Mouse (Mus musculus) liver, adult 2 months (tissue): ENCODE data around the gene Ptprn. TPM values are rescaled to one million over a fixed set of nuclear protein-coding genes. Genes with fewer than 3 reads are reported as not detected.
A peak's percentile ranks its signal among the peaks of the same experiment; 100 is the strongest.

ENCODE experiments used
- DNase-seq: peaks from one replicate; pipeline ENCODE4 v3.0.0-alpha.2; 2011; ENCODE audit warnings: low read depth, low spot score; ENCODE audit errors: extremely low read depth
- H3K27ac ChIP-seq: fragments of 200-500 bp; replicated peaks from 2 replicates; pipeline ENCODE4 v1.5.1; 2012; ENCODE audit warnings: low read depth, mild to moderate bottlenecking, control low read depth, inconsistent platforms, low read length; ENCODE audit not compliant: insufficient read depth
- H3K27me3 ChIP-seq: fragments of 200-500 bp; 2 replicates; pipeline ENCODE4 v1.6.1; 2012; ENCODE audit warnings: mild to moderate bottlenecking, moderate library complexity, low read length, inconsistent platforms; ENCODE audit not compliant: control insufficient read depth, insufficient read depth
- H3K36me3 ChIP-seq: fragments of 200-500 bp; 2 replicates; pipeline ENCODE4 v1.6.1; 2012; ENCODE audit warnings: low read length, inconsistent platforms; ENCODE audit not compliant: control insufficient read depth, insufficient read depth
- H3K4me1 ChIP-seq: fragments of 200-500 bp; 2 replicates; pipeline ENCODE4 v1.6.1; 2011; ENCODE audit warnings: low read length; ENCODE audit not compliant: control insufficient read depth, insufficient read depth
- H3K4me3 ChIP-seq: fragments of 200-500 bp; 2 replicates; pipeline ENCODE4 v1.5.1; 2011; ENCODE audit warnings: low read depth, mild to moderate bottlenecking, control low read depth, low read length, moderate library complexity; ENCODE audit not compliant: insufficient read depth
- H3K79me2 ChIP-seq: fragments of 200-500 bp; 2 replicates; pipeline ENCODE4 v1.6.1; 2012; ENCODE audit warnings: inconsistent platforms, mild to moderate bottlenecking, low read length, moderate library complexity; ENCODE audit not compliant: control insufficient read depth, insufficient read depth
- H3K9ac ChIP-seq: fragments of 200-500 bp; 2 replicates; pipeline ENCODE4 v1.6.1; 2012; ENCODE audit warnings: low read depth, mild to moderate bottlenecking, control low read depth, inconsistent platforms, low read length
- CTCF ChIP-seq: fragments of 200-500 bp; IDR thresholded peaks from 2 replicates; pipeline ENCODE4 v1.5.1; 2011; ENCODE audit warnings: low read depth, low read length, control low read depth
- POLR2A ChIP-seq: fragments of 200-500 bp; IDR thresholded peaks from 2 replicates; pipeline ENCODE4 v1.6.1; 2011; ENCODE audit warnings: low read length, control low read depth; ENCODE audit not compliant: insufficient read depth; ENCODE audit errors: extremely low read depth
- WGBS: fragments of 180-500 bp; shearing (Covaris S2); methylation state at CpG from one replicate; pipeline ENCODE4 v1.1.7; 2018; 5-methylcytosine and 5-hydroxymethylcytosine counted together
- polyA plus RNA-seq: library from polyadenylated mRNA; depleted of rRNA; stranded (reverse); fragments of >200 nt; gene quantifications from 2 replicates; pipeline ENCODE4 v1.2.3, GENCODE M21; 2012
- total RNA-seq: library from RNA; depleted of rRNA; stranded (reverse); fragments of >200 nt; gene quantifications from 2 replicates; pipeline ENCODE4 v1.2.3, GENCODE M21; 2014

The Ptprn gene
- total and polyA plus RNA-seq, 2 experiments: under 0.01 TPM; not detected in 1

GRCm38 (mm10) chr1:75292476-75293330 is 28.4 kb upstream of the Ptprn start:
- H3K27ac ChIP-seq: no peak overlapping the region
- no peak for TF ChIP-seq POLR2A
- TF ChIP-seq CTCF: no peak
- H3K4me3 ChIP-seq: no peak overlapping the region
- H3K36me3 ChIP-seq: no peaks in the 10 kb centered on the region
- no peaks in the 10 kb centered on the region for H3K4me1 ChIP-seq
- 49% methylated on average over 12 of the region's 12 CpGs for WGBS
- no peak for DNase-seq
- H3K27me3 ChIP-seq: no peaks in the 10 kb centered on the region
- no peaks in the 10 kb centered on the region for H3K79me2 ChIP-seq
- no peak overlapping the region for H3K9ac ChIP-seq

- Histone ChIP-seq H3K27me3 (no peaks in the 10 kb centered on the region), H3K9ac (no peak overlapping the region), H3K4me1 (no peaks in the 10 kb centered on the region), H3K27ac (no peak overlapping the region), H3K4me3 (no peak overlapping the region), H3K79me2 (no peaks in the 10 kb centered on the region), H3K36me3 (no peaks in the 10 kb centered on the region)
- no peak for DNase-seq
- WGBS: 86% methylated on average over 8 of the region's 8 CpGs
- TF ChIP-seq CTCF (no peak), POLR2A (no peak)
Observed at GRCm38 (mm10) chr1:75291321-75291720, 27.0 kb upstream of the Ptprn start.

GRCm38 (mm10) chr1:75290582-75290981 is 26.3 kb upstream of the Ptprn start:
- DNase-seq: no peak
- Histone ChIP-seq H3K27me3 (no peaks in the 10 kb centered on the region), H3K36me3 (no peaks in the 10 kb centered on the region), H3K4me3 (no peak overlapping the region), H3K27ac (no peak overlapping the region), H3K79me2 (no peaks in the 10 kb centered on the region), H3K4me1 (no peaks in the 10 kb centered on the region), H3K9ac (no peak overlapping the region)
- no peak for TF ChIP-seq CTCF
- no peak for TF ChIP-seq POLR2A

GRCm38 (mm10) chr1:75289888-75290431 is 25.7 kb upstream of the Ptprn start:
- no peak overlapping the region for H3K27ac ChIP-seq
- no peaks in the 10 kb centered on the region for H3K27me3 ChIP-seq
- no peaks in the 10 kb centered on the region for H3K36me3 ChIP-seq
- H3K9ac ChIP-seq: no peak overlapping the region
- TF ChIP-seq CTCF: no peak
- TF ChIP-seq POLR2A: no peak
- no peaks in the 10 kb centered on the region for H3K4me1 ChIP-seq
- WGBS: 74% methylated on average over 8 of the region's 8 CpGs
- no peaks in the 10 kb centered on the region for H3K79me2 ChIP-seq
- no peak for DNase-seq
- no peak overlapping the region for H3K4me3 ChIP-seq

GRCm38 (mm10) chr1:75289376-75289775 is 25.1 kb upstream of the Ptprn start:
- no peaks in the 10 kb centered on the region for H3K79me2 ChIP-seq
- H3K9ac ChIP-seq: no peak overlapping the region
- no peaks in the 10 kb centered on the region for H3K27me3 ChIP-seq
- DNase-seq: peak; percentile 17
- H3K4me1 ChIP-seq: no peaks in the 10 kb centered on the region
- 16% methylated on average over 7 of the region's 7 CpGs for WGBS
- H3K27ac ChIP-seq: no peak overlapping the region
- no peak for TF ChIP-seq CTCF
- no peak for TF ChIP-seq POLR2A
- H3K36me3 ChIP-seq: no peaks in the 10 kb centered on the region
- no peak overlapping the region for H3K4me3 ChIP-seq

GRCm38 (mm10) chr1:75284911-75285310 is 20.6 kb upstream of the Ptprn start:
- TF ChIP-seq CTCF: no peak
- no peak for TF ChIP-seq POLR2A
- WGBS: 67% methylated on average over 7 of the region's 7 CpGs

More at GRCm38 (mm10) chr1:75284911-75285310, 20.6 kb upstream of the Ptprn start:
- no peaks in the 10 kb centered on the region for H3K27me3 ChIP-seq
- H3K79me2 ChIP-seq: no peaks in the 10 kb centered on the region
- no peak overlapping the region for H3K9ac ChIP-seq
- H3K4me1 ChIP-seq: no peaks in the 10 kb centered on the region
- no peak overlapping the region for H3K4me3 ChIP-seq
- H3K27ac ChIP-seq: no peak overlapping the region
- H3K36me3 ChIP-seq: no peaks in the 10 kb centered on the region
- peak; percentile 49 for DNase-seq
